Mouse (Mus musculus) kidney, adult 2 months (tissue): ENCODE data around the gene Cxadr. TPM values are rescaled to one million over a fixed set of nuclear protein-coding genes. Genes with fewer than 3 reads are reported as not detected.
"Not testable (repeated sequence)": the region's sequence is repeated elsewhere in the genome, so short reads cannot be mapped to it uniquely, and the experiment has no call there.

Experiments
- DNase-seq: peaks from one replicate; pipeline ENCODE4 v3.0.0; 2021
- H3K27ac ChIP-seq: fragments of 200-500 bp; 2 replicates; pipeline ENCODE4 v1.5.1; 2012; ENCODE audit warnings: low read depth, low read length, control low read depth, inconsistent platforms; ENCODE audit not compliant: insufficient read depth
- H3K27me3 ChIP-seq: fragments of 200-500 bp; replicated peaks from 2 replicates; pipeline ENCODE4 v1.6.1; 2012; ENCODE audit warnings: mild to moderate bottlenecking, moderate library complexity, low read length, inconsistent platforms; ENCODE audit not compliant: control insufficient read depth, insufficient read depth
- H3K36me3 ChIP-seq: fragments of 200-500 bp; 2 replicates; pipeline ENCODE4 v1.6.1; 2012; ENCODE audit warnings: mild to moderate bottlenecking, moderate library complexity, low read length, inconsistent platforms; ENCODE audit not compliant: control insufficient read depth, insufficient read depth
- H3K4me1 ChIP-seq: fragments of 200-500 bp; 2 replicates; pipeline ENCODE4 v1.6.1; 2011; ENCODE audit warnings: low read length; ENCODE audit not compliant: control insufficient read depth, insufficient read depth
- H3K4me3 ChIP-seq: fragments of 200-500 bp; 2 replicates; pipeline ENCODE4 v1.5.1; 2011; ENCODE audit warnings: mild to moderate bottlenecking, low read depth, low read length, control low read depth; ENCODE audit not compliant: insufficient read depth
- CTCF ChIP-seq: fragments of 200-500 bp; conservative IDR thresholded peaks from 2 replicates; pipeline ENCODE4 v1.5.1; 2011; ENCODE audit warnings: low read depth, mild to moderate bottlenecking, control low read depth, low read length, moderate library complexity, mixed read lengths; ENCODE audit not compliant: insufficient read depth, insufficient read length
- POLR2A ChIP-seq: fragments of 200-500 bp; IDR thresholded peaks from one replicate; pipeline ENCODE4 v1.6.1; 2011; ENCODE audit warnings: low read depth, low read length, control low read depth
- whole genome bisulfite sequencing: fragments of 180-500 bp; shearing (Covaris S2); methylation state at CpG from one replicate; pipeline ENCODE4 v1.1.7; 2018; 5-methylcytosine and 5-hydroxymethylcytosine counted together
- polyA plus RNA-seq: library from polyadenylated mRNA; depleted of rRNA; stranded (reverse); fragments of >200 nt; gene quantifications from 2 replicates; pipeline ENCODE4 v1.2.3, GENCODE M21; 2012

Cxadr gene
- polyA plus RNA-seq, 1 experiment: 15.9 TPM

DNA sequence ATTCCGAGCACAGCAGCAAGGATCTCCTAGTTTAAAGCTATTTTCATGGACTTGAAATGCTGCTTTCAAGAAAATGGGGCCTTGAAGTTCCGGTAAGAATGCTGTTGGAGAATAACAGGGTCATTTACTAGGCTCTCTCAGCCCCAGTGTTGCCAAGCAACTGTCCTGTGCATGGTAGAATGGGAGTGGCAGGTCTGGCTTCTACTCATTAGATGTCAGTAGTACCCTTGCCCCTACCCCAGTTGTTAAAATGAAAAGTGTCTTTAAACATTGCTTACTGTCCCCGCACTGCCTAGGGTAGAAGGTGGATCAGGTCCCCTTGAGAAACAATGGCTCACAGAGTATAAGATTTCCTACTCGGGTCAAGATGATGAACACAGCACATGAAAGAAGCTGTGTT lies 40.1 kb downstream of the Cxadr start:
- Histone ChIP-seq H3K4me1 (no peaks in the 10 kb centered on the region), H3K4me3 (no peak overlapping the region), H3K27ac (no peak overlapping the region), H3K36me3 (no peaks in the 10 kb centered on the region), H3K27me3 (no peaks in the 10 kb centered on the region)
- DNase-seq: no peak
- no peak for TF ChIP-seq CTCF
- WGBS: 86% methylated on average over 4 of the region's 4 CpGs

DNA sequence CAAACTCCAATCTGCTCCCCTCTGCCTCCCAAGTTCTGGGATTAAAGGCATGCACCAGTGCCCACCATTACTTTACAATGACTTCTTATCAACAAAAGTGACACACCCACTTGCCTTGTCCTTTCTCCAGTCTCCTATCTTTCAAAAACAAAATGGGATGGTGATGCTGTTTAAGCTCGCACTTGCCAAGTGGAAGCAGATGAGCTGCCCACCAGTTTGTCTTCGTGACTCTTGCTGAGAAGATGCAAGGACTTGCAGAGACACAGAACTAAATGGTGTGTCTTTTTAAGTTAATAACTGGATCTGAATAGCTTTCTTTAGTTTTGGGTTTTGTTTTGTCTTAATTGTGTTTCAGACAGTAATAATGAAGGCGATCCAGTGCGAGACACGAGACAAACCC lies 41.5 kb downstream of the Cxadr start:
- H3K4me3 ChIP-seq: no peak overlapping the region
- H3K4me1 ChIP-seq: no peaks in the 10 kb centered on the region
- no peak for DNase-seq
- H3K27me3 ChIP-seq: no peaks in the 10 kb centered on the region
- H3K27ac ChIP-seq: no peak overlapping the region
- no peak for TF ChIP-seq CTCF
- no peak for TF ChIP-seq POLR2A
- WGBS: 97% methylated on average over 5 of the region's 5 CpGs
- H3K36me3 ChIP-seq: no peaks in the 10 kb centered on the region

DNA sequence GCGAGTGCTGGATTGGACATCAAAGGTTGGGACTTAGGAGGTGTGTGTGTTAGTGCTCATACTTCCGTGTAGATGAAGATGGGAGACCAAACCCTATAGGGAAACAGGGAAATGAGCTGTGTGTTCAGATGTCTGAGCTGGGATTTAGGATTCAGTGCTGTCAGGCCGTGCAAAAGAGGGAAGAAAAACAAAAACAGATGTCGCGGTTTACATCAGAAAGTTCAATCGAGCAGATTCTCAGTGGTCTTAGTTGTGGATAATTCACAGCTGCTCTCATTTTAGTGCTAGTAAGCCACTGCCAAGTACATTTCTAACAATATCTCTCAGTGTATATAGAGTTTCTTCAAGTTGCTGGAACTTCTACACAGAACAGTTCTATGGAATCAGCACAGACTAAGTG lies 42.5 kb downstream of the Cxadr start:
- no peak overlapping the region for H3K4me3 ChIP-seq
- no peaks in the 10 kb centered on the region for H3K36me3 ChIP-seq
- no peak for TF ChIP-seq CTCF
- TF ChIP-seq POLR2A: no peak
- 65% methylated on average over 6 of the region's 6 CpGs for WGBS
- H3K27me3 ChIP-seq: no peaks in the 10 kb centered on the region
- no peak for DNase-seq
- H3K27ac ChIP-seq: no peak overlapping the region
- H3K4me1 ChIP-seq: no peaks in the 10 kb centered on the region

DNA sequence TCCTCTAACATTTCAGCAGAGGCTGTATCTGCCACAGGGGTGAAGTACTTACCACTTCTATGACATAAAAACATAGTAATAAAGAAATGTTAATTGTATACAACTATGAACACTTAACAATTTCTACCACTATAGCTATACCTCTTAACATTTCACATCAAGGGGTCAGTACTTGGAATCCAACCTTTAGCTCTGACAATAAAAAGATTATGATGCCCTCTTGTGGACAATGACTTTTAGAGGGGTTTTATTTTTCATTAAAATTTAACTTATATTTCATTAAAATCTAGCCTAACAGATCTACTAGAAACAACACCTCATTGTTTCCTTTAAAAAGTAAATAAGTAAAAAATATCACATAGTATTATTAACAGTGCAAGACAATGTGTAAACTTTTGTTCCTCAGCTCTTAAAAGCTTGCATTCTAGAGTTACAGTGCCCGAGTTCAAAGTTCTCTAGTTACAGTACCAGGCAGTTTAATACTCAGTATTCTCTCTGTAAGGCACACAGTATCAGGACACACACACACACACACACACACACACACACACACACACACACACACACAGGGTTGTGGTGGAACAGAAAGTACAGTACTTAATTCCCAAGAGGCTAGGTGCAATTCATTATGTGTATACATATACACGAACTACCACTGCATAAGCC lies 45.5 kb downstream of the Cxadr start:
- Histone ChIP-seq H3K4me3 (no peak overlapping the region), H3K27me3 (no peaks in the 10 kb centered on the region), H3K4me1 (no peaks in the 10 kb centered on the region), H3K36me3 (no peaks in the 10 kb centered on the region; the same call in 1 of the 2 replicates), H3K27ac (no peak overlapping the region)
- WGBS: 66% methylated on average over 2 of the region's 2 CpGs
- DNase-seq: no peak
- no peak for TF ChIP-seq POLR2A
- TF ChIP-seq CTCF: no peak

DNA sequence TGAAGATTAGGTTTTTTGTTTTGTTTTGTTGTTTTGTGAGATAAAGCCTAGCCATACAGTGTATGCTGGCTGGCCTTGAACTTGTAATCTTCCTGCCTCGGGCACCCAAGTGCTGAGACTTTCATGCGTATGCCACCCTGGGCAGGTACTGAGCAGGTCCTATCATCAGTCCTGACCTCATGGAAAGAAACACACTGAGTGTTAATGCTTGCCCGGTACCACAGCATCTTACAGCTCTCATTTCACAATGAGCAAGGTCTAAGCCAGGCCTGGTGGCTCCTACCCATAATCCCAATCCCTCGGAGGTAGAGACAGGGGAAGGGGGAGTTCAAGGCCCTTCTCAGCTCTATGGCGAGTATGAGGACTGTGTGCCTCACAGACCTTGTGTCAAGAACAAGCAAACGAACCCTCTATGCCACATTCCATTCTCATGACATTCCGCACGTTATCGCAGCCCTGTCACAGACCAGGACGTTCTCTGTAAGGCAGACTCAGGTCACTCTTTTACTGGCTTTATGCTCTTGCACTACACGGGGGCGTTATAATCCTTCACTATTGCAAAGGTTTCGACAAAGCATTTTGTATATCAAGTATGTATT lies 46.1 kb downstream of the Cxadr start:
- Histone ChIP-seq H3K27ac (no peak overlapping the region), H3K4me1 (no peaks in the 10 kb centered on the region), H3K36me3 (no peaks in the 10 kb centered on the region; the same call in 1 of the 2 replicates), H3K4me3 (no peak overlapping the region), H3K27me3 (no peaks in the 10 kb centered on the region)
- 75% methylated on average over 13 of the region's 13 CpGs for WGBS
- DNase-seq: no peak
- TF ChIP-seq CTCF (no peak), POLR2A (no peak)

DNA sequence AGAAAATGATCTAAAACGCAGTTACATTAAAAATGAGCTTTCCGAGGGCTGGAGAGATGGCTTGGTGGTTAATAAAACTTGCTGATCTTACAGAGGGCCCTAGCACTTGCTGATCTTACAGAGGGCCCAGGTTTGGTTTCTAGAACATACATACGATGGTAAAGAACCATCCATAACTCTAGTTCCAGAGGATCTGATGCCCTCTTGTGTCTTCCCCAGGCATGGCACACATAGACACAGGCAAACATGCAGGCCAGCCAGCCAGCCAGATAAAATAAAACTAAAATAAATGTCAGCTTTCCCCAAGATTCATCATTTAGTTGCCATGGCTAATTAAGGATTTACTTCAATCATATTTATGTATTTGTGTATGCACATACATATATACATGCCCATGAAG lies 56.5 kb downstream of the Cxadr start:
- Histone ChIP-seq H3K36me3 (peaks cover 2% of the 10 kb centered on the region; the same call in 1 of the 2 replicates), H3K27ac (no peak overlapping the region), H3K4me1 (no peaks in the 10 kb centered on the region), H3K27me3 (no peaks in the 10 kb centered on the region), H3K4me3 (no peak overlapping the region)
- DNase-seq: no peak
- WGBS: 91% methylated on average over 3 of the region's 3 CpGs
- TF ChIP-seq CTCF (peak; percentile 46), POLR2A (no peak)

DNA sequence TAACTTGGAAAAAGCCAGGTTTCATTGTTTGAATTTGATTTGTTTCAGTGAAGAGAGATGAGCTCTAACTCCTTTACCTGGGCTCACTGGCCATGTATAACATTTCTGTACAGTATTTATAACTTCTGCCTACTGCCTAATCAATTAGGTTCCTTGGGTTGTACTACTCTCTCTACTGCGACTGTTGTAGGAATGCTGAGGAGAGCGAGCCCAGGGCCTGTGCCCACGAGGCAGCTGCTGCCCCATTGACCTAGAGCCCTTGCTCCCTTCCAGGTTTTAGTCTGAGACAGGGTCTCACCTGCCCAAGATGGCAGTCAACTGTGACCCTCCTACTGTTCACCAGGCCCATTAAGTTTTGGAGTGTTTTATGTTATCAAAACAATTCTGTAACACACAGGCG lies 60.2 kb downstream of the Cxadr start:
- DNase-seq: no peak
- Histone ChIP-seq H3K27me3 (no peaks in the 10 kb centered on the region), H3K4me3 (no peak overlapping the region), H3K27ac (no peak overlapping the region), H3K4me1 (no peaks in the 10 kb centered on the region), H3K36me3 (peaks cover 3% of the 10 kb centered on the region; the same call in 1 of the 2 replicates)
- WGBS: 63% methylated on average over 4 of the region's 4 CpGs
- TF ChIP-seq POLR2A (no peak), CTCF (no peak)

DNA sequence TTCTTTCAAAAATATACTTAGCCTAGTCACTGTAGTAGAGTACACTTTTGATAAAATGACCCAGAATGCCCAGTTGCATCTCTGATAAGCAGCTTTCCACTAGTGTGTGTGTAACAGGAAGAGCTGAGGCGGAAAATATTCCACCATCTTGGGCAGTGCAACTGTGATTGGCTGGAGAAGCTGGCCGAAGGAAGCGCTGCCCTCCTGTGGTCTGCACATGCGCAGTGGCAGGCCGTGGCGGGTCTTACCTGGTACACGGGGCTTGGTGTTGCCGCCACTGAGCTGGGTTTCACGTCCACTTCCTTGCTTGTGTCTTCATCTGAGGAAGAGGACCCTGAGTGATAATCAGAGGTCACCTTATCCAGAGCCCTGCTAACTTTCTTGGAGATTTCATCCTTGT lies 63.3 kb downstream of the Cxadr start:
- 92% methylated on average over 9 of the region's 9 CpGs for WGBS
- not testable (repeated sequence) for H3K27ac ChIP-seq

More for the DNA sequence above, 63.3 kb downstream of the Cxadr start:
- not testable (repeated sequence) for DNase-seq, H3K4me3 ChIP-seq, H3K27me3 ChIP-seq, H3K36me3 ChIP-seq, H3K4me1 ChIP-seq
